Mouse (Mus musculus) stomach, embryonic 16.5 days (tissue): Measurements from ENCODE around the gene Qrich2. TPM values are rescaled to one million over a fixed set of nuclear protein-coding genes. Genes with fewer than 3 reads are reported as not detected.

Experiments used
- ATAC-seq: fragments of 200-750 bp; cut with Nextera tagmentation; 2 replicates; pipeline ENCODE4 v1.8.0; 2017; ENCODE audit warnings: moderate number of reproducible peaks, moderate TSS enrichment; ENCODE audit not compliant: insufficient read depth, low FRiP score
- H3K27ac ChIP-seq: fragments of 300-500 bp; sonication (generic); 2 replicates; pipeline ENCODE4 v1.5.1; 2014; ENCODE audit warnings: low read length
- H3K27me3 ChIP-seq: fragments of 300-500 bp; sonication (generic); 2 replicates; pipeline ENCODE4 v1.6.1; 2014; ENCODE audit warnings: low read length, control low read depth, mixed read lengths; ENCODE audit not compliant: control insufficient read depth, insufficient read depth
- H3K36me3 ChIP-seq: fragments of 300-500 bp; sonication (generic); 2 replicates; pipeline ENCODE4 v1.6.1; 2014; ENCODE audit warnings: low read length; ENCODE audit not compliant: control insufficient read depth, insufficient read depth
- H3K4me1 ChIP-seq: fragments of 300-500 bp; sonication (generic); 2 replicates; pipeline ENCODE4 v1.6.1; 2014; ENCODE audit warnings: low read length, control low read depth, mixed read lengths; ENCODE audit not compliant: control insufficient read depth, insufficient read depth
- H3K4me2 ChIP-seq: fragments of 300-500 bp; sonication (generic); 2 replicates; pipeline ENCODE4 v1.6.1; 2014; ENCODE audit warnings: low read depth, low read length, mixed read lengths
- H3K4me3 ChIP-seq: fragments of 300-500 bp; sonication (generic); replicated peaks from 2 replicates; pipeline ENCODE4 v1.5.1; 2014; ENCODE audit warnings: mild to moderate bottlenecking, low read length
- H3K9ac ChIP-seq: fragments of 300-500 bp; sonication (generic); 2 replicates; pipeline ENCODE4 v1.6.1; 2014; ENCODE audit warnings: low read length
- H3K9me3 ChIP-seq: fragments of 300-500 bp; sonication (generic); replicated peaks from 2 replicates; pipeline ENCODE4 v1.6.1; 2016; ENCODE audit warnings: low read length, control low read depth; ENCODE audit not compliant: control insufficient read depth
- WGBS: fragments of 180-500 bp; shearing (Covaris S2); extraction: QIAGEN DNeasy Blood & Tissue Kit; methylation state at CpG from one replicate; pipeline ENCODE4 v1.1.7; 2014; 5-methylcytosine and 5-hydroxymethylcytosine counted together
- polyA plus RNA-seq: library from polyadenylated mRNA; unstranded; fragments of >200 nt; fragmentation: Nextera tagmentation; extraction: Ambion mirVana; gene quantifications from 2 replicates; pipeline ENCODE4 v1.2.1, GENCODE M21; 2015

Qrich2 gene
- polyA plus RNA-seq, 1 experiment from 2014 or later, result 0.53 TPM

- no peaks in the 10 kb centered on the region for H3K36me3 ChIP-seq
- H3K4me3 ChIP-seq, result no peak overlapping the region
- H3K4me2 ChIP-seq, result no peak overlapping the region
- 85% methylated on average over 11 of the region's 11 CpGs for WGBS
- H3K9me3 ChIP-seq, result no peaks in the 10 kb centered on the region
- H3K27ac ChIP-seq, result no peak overlapping the region
- H3K4me1 ChIP-seq, result 0 out of 2 replicates have a peak, but pooled peaks cover 6% of the 10 kb centered on the region
- no peak overlapping the region for H3K9ac ChIP-seq
- H3K27me3 ChIP-seq, result no peaks in the 10 kb centered on the region
- no peak for ATAC-seq
Measured at GRCm38 (mm10) chr11:116396276-116396933, 69.6 kb downstream of the Qrich2 start.

- H3K9ac ChIP-seq, result peak overlapping the region; percentile 4; the same call in 1 of the 2 replicates
- H3K4me2 ChIP-seq, result no peak overlapping the region
- H3K4me1 ChIP-seq, result 0 out of 2 replicates have a peak, but pooled peaks cover 3% of the 10 kb centered on the region
- H3K27me3 ChIP-seq, result no peaks in the 10 kb centered on the region
- no peaks in the 10 kb centered on the region for H3K9me3 ChIP-seq
- 71% methylated on average over 4 of the region's 4 CpGs for WGBS
- H3K36me3 ChIP-seq, result no peaks in the 10 kb centered on the region
- no peak overlapping the region for H3K27ac ChIP-seq
- H3K4me3 ChIP-seq, result no peak overlapping the region
- no peak for ATAC-seq
Measured at GRCm38 (mm10) chr11:116394769-116395168, 71.3 kb downstream of the Qrich2 start.

Other genes with a start within 250 kb of the Qrich2 start
- 19.2 and 23.5 TPM in 2 replicates for gene Evpl, start 228.2 kb downstream of the Qrich2 start, polyA plus RNA-seq
- 85.5 and 89.4 TPM in 2 replicates for gene Srp68, start 192.0 kb downstream of the Qrich2 start, polyA plus RNA-seq
- gene Galr2, start 185.3 kb downstream of the Qrich2 start, polyA plus RNA-seq, result 0.26 and 0.45 TPM in 2 replicates
- 56.8 and 58.4 TPM in 2 replicates for gene Exoc7, start 159.0 kb downstream of the Qrich2 start, polyA plus RNA-seq
- gene Foxj1, start 130.8 kb downstream of the Qrich2 start, polyA plus RNA-seq, result 0.39 and 0.41 TPM in 2 replicates
- gene Rnf157, start 53.2 kb downstream of the Qrich2 start, polyA plus RNA-seq, result 5.2 TPM in 2 replicates
- 30.2 and 34.8 TPM in 2 replicates for gene Ubald2, start 32.1 kb downstream of the Qrich2 start, polyA plus RNA-seq
- 190 and 195 TPM in 2 replicates for gene Prpsap1, start 28.0 kb upstream of the Qrich2 start, polyA plus RNA-seq
- 12.4 and 15.3 TPM in 2 replicates for gene Sphk1, start 64.7 kb upstream of the Qrich2 start, polyA plus RNA-seq
- gene Ube2o, start 115.2 kb upstream of the Qrich2 start, polyA plus RNA-seq, result 4.8 and 5.1 TPM in 2 replicates
- gene Aanat, start 120.2 kb upstream of the Qrich2 start, polyA plus RNA-seq, result not detected in 2 replicates
- 8.2 and 9.3 TPM in 2 replicates for gene Rhbdf2, start 160.8 kb upstream of the Qrich2 start, polyA plus RNA-seq
- 1.1 and 1.6 TPM in 2 replicates for gene Prcd, start 187.3 kb upstream of the Qrich2 start, polyA plus RNA-seq
- gene Cygb, start 188.1 kb upstream of the Qrich2 start, polyA plus RNA-seq, result 19.6 and 24.8 TPM in 2 replicates